Mouse (Mus musculus) liver, embryonic 15.5 days (tissue): ENCODE results near the gene Hoxd4. TPM values are rescaled to one million over a fixed set of nuclear protein-coding genes. Genes with fewer than 3 reads are reported as not detected.

Experiments
- microRNA counts: library from miRNA; unstranded; fragments of <30 nt; microRNA quantifications from one replicate; lab custom pipeline; 2016
- microRNA-seq: library from miRNA; unstranded; fragments of <30 nt; microRNA quantifications from one replicate; pipeline ENCODE4, GENCODE M21; 2016
- polyA plus RNA-seq: library from polyadenylated mRNA; unstranded; fragments of >200 nt; fragmentation: Nextera tagmentation; extraction: Ambion mirVana; gene quantifications from 2 replicates; pipeline ENCODE4 v1.2.1, GENCODE M21; 2015

The Hoxd4 gene
- polyA plus RNA-seq, 1 experiment from 2014 or later, result not detected

MicroRNAs within 50 kb of the gene (microRNA counts, 519-probe panel; counts per million panel counts)
- microRNA mmu-miR-10b (lab: Ali Mortazavi, UCI), result not detected

Small RNAs within 50 kb of the gene (microRNA-seq; reads per million reads assigned to microRNA genes)
- not detected for gene Gm44463
- 874 reads per million, percentile 75 among the genes with 10 or more reads in this experiment for gene Mir10b

Other genes starting within 250 kb of the Hoxd4 start
- gene Lnpk, start 132.5 kb upstream of the Hoxd4 start, polyA plus RNA-seq, result 15.1 and 17.3 TPM in 2 replicates
- gene Evx2, start 52.4 kb upstream of the Hoxd4 start, polyA plus RNA-seq, result not detected in 2 replicates
- gene Hoxd13, start 43.6 kb upstream of the Hoxd4 start, polyA plus RNA-seq, result not detected in 2 replicates
- not detected in 2 replicates for gene Hoxd12, start 36.9 kb upstream of the Hoxd4 start, polyA plus RNA-seq
- gene Hoxd11, start 32.4 kb upstream of the Hoxd4 start, polyA plus RNA-seq, result not detected in 2 replicates
- gene Hoxd10, start 20.0 kb upstream of the Hoxd4 start, polyA plus RNA-seq, result not detected in 2 replicates
- gene Hoxd9, start 14.2 kb upstream of the Hoxd4 start, polyA plus RNA-seq, result not detected in 2 replicates
- gene Hoxd8, start 7.3 kb upstream of the Hoxd4 start, polyA plus RNA-seq, result 0.05 TPM in 2 replicates
- gene Hoxd3, start within 50 bp of the Hoxd4 start, polyA plus RNA-seq, result 0.03 TPM in 1 of 2 replicates, not detected in the other
- gene Gm28230, start 14.8 kb downstream of the Hoxd4 start, polyA plus RNA-seq, result not detected in 2 replicates
- 0.05 TPM in 1 of 2 replicates, not detected in the other for gene Hoxd1, start 51.1 kb downstream of the Hoxd4 start, polyA plus RNA-seq
- gene Mtx2, start 113.9 kb downstream of the Hoxd4 start, polyA plus RNA-seq, result 47.1 and 55.3 TPM in 2 replicates